Mouse (Mus musculus) CD4-positive helper T cell, adult 2 months (primary cell): ENCODE measurements around the gene Slc25a33.
"Not testable (repeated sequence)": the region's sequence is repeated elsewhere in the genome, so short reads cannot be mapped to it uniquely, and the experiment has no call there.

ENCODE experiments used
- DNase-seq: peaks from one replicate; pipeline ENCODE4 v3.0.0-alpha.2; 2012; ENCODE audit warnings: low read depth, missing footprints, low spot score

Slc25a33 gene

DNA sequence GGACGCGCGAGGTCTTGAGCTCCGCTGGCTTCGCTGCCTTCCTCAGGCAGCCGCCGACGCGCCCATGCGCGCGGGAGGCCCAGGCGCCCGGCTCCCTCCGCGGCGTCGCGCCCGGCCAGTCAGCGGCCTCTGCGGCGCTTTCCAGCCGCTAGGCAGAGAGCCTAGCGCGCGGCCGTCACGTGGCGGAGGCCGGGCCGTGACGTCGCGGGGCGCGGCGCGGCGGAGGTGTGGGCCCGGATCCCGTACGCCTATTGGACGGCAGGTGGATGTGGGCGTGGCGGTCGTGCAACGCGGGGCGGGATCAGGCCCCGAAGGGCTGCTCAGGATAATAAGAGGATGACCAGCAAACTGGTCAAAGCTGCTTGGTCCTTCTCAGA, at the start of gene Slc25a33:
Gene Slc25a33, minus strand, starts transcription at position 184 of the 377 bp plus-strand sequence.
- DNase-seq = peak; percentile 93

DNA sequence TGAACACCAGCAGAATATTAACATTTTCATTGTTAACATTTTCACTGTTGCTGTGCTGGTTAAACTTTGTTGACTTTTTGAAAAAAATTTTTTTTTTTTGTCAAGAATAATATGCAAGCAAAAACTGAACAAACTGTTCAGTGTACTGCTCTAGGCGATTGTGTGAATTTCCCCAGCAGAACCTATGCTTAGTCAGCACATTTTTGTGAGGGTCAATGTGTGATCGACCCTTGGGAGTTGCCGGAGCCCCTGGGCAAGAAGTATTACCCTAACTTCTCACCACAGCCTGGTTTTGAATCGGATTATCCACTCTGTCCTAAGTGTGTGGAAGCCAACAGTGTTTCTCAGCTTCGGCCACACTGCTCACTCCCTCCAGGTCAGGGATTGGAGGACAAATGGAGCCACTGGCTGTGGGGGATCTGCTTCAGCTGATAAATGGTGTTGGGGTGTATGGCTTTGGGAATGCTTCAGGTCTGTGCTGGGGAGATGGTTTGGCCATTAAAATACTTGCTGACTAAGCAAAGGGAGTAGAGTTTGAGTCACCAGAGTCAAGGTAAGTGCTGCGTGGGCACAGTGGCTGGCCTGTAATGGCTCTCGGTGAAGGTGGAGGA, 48.6 kb upstream of the Slc25a33 start:
- DNase-seq = no peak

GRCm38 (mm10) chr4:149822126-149822525, 48.0 kb upstream of the Slc25a33 start:
- DNase-seq = no peak

GRCm38 (mm10) chr4:149820569-149820968, 46.5 kb upstream of the Slc25a33 start:
- no peak for DNase-seq

- no peak for DNase-seq
Observed at GRCm38 (mm10) chr4:149819195-149819594, 45.1 kb upstream of the Slc25a33 start.

GRCm38 (mm10) chr4:149816598-149816997, 42.5 kb upstream of the Slc25a33 start:
- no peak for DNase-seq

DNA sequence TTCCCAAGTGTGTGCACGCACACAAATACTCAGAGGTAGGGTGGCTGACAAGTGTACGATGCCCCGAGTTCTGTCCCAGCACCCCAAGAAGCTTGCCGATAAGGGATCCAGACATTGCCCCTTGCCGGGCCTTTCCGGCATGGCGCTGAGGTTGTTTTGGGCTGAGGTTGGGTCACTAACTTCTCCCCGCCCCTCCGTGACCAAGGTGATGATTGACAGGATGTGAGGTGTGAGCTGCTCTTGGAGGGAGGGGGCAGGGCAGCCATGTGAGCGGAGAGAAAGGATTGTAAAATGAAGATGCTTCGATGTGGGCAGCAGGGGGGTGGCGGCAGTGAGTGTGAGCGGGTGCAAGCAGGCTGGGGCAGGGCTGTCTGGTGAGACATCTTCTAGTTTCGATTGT, 41.5 kb upstream of the Slc25a33 start:
- no peak for DNase-seq

- no peak for DNase-seq
Observed at GRCm38 (mm10) chr4:149813409-149814184, 39.5 kb upstream of the Slc25a33 start.

GRCm38 (mm10) chr4:149810372-149810771, 36.3 kb upstream of the Slc25a33 start:
- DNase-seq = not testable (repeated sequence)

- DNase-seq = no peak
Observed at GRCm38 (mm10) chr4:149808584-149809227, 34.6 kb upstream of the Slc25a33 start.

GRCm38 (mm10) chr4:149808060-149808567, 34.0 kb upstream of the Slc25a33 start:
- DNase-seq = no peak

DNA sequence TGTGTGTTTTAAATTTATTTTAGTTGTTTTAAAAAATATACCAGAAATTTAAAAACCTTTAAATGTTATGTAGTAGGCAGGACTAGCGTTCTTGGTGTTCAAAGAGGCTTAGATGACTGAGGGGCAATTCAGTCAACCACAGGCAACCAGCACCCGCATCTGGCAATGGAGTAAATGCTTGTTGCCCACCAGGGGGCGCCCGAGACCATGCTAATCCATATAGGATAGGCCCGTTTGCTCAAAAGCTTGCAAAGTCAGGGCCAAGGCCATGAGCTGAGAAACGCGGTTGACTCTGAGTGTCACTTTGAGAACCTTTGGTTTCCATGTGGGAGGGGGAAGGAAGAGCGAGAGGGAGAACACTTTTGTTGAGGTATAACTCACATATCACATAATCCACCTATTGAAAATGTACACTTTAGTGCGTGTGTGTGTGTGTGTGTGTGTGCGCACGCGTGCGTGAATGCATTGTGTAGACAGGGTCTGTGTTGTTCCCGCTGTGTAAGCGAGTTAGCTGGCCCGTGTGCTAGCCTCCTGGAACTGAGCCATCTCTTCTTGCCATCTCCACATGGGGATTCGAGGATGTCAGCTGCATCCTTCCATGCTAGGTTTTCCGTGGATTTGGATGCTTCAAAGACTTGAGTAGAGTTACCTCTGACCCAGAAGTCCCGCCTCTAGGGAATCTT, 32.8 kb upstream of the Slc25a33 start:
- peak; percentile 87 for DNase-seq

DNA sequence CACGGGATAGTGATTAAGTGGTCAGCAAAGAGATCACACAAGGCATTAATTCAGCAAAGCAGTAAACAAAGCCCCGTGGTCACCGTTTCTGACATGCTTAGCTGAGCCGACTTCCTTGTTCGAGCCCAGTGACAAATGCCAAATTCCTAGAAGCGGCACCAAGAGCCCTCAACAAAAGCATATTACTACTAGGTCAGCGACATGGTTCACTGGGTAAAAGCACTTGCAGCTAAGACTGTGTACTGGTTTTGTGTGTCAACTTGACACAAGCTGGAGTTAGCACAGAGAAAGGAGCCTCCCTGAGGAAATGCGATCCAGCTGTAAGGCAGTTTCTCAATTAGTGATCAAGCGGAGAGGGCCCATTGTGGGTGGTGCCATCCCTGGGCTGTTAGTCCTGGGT, 28.2 kb upstream of the Slc25a33 start:
- no peak for DNase-seq

DNA sequence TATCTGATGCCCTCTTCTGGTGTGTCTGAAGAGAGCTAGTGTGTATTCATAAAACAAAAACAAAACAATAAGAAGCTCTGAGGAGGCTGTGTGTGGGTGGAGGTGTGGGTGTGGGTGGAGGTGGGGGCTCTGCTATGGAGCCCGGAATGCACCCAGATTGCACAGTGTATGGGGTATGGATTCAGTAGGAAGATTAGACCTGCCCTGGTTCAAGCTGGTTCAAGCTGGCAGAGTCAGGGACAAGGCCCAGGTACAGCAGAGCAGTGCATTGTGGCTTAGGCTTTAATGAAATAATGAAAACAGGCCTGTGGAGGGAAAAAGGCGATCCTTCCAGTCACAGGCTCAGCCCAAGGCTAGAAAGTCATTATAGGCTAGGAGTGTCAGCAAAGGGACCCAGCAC, 26.5 kb upstream of the Slc25a33 start:
- DNase-seq = no peak

DNA sequence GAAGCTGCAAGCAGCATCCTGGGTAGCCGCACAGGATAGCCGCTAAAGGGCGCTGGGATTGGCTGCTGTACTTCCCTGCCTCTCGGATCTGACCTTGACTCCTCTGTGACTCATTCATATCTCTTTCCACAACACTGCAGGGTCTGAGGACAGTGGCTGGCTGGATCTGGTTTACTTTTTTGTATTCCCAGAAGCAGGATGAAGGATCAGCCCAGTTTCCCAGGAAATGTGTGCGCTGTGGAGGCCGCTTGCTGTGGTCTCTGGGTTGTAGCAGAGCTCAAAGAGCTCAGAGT, 26.0 kb upstream of the Slc25a33 start:
- no peak for DNase-seq

- no peak for DNase-seq
Observed at GRCm38 (mm10) chr4:149799346-149800171, 25.5 kb upstream of the Slc25a33 start.

DNA sequence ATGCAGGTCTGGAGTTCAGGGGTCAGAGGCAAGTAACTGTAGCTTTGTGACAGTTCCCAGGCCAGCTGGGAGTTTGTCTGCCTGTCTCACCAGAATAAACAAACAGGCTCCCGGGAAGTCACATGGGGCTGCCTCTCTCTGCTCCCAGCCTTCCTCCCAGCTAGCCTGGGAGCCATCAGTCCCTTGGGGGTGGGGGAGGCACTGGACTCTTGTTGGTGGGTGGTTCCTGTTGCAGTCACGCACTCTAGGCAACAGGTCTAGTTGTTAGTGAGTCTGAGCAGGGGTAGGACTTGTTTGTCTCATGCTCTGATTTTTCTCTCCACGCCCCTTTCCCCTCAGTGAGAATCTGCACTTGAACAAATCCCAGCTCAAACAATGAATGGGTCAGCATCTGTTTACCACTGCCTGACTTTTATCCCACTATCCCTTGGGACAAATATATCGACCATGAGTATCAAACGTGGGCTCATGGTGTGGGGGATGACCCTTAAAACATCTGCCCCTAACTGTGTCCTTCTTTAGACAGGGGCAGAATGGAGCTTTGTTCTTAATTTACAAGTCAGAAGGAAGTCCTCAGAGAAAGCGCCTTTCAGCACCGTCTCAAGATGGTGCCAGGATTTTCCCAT, 24.7 kb upstream of the Slc25a33 start:
- no peak for DNase-seq

- no peak for DNase-seq
Observed at GRCm38 (mm10) chr4:149798116-149798515, 24.0 kb upstream of the Slc25a33 start.

- DNase-seq = no peak
Observed at GRCm38 (mm10) chr4:149797220-149797610, 23.1 kb upstream of the Slc25a33 start.

DNA sequence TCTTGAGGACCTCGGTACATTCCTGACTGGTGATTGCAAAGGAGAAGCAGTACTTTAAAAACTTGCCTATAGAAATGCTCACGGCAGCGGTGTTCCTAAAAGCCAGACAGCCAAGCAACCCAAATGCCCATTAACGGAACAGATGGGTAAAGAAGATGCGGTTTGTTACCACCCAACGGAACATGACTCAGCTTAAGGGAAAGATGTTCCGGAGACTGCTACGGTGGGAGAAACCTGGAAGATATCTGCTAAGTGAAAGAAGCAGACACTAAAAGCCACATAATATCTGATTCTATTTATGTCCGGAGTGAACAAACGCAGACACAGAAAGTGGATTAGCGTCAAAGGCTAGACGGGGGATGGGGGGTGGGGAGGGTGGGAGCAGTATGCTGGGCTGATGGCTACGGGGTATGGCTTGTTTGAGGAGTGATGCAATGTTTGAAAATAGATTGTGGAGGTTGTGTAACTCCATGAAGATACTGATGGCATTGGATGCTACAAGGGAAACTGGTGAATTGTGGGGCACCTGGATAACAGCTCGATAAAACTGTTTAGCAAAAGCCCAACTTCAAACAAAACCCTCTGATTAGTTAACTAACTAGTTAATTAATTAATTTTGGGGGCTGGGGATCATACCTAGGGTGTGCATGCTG, 22.6 kb upstream of the Slc25a33 start:
- no peak for DNase-seq
